Comparison of ENCODE assay signal across 9 mouse cellular contexts in the genomic region with DNA sequence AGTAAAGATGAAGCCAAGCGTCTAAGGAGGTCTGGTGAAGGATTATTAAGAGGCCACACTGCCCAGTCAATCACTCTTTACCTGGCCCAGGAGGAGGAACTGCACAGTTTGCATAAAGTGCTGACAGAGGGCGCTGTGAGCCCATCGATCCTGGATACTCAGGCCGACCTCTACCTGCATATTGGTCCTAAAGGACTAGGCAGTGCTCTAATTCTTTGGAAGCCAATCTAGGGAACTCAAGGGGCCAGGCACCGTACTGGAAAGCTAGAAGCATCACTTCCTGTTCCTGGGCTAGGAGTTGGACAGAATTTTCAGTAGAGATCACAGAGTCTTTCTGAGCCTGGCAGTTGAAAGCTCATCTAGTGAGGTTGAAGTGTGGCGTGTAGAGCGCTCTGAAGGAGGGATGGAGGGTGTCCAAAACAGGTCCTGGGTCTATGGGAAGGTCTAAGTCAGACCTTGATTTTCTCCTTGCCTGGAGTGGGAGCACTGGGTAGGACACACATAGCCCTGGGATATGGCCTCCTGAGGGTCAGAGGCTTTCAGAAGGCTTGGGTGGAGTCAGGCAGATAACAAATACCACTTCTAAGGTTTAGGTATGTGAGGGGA. TPM values are rescaled to one million over a fixed set of nuclear protein-coding genes. Genes with fewer than 3 reads are reported as not detected.
DNase-seq lines count a peak whose midpoint lies in the region; ATAC-seq and TF ChIP-seq lines count a peak whose summit lies in the region.
"Had no signal": no experiment of that assay in that cellular context is flagged by ENCODE, and none has a peak within 500 bp of the region (broad histone marks: within the 10 kb centered on the region; RNA-seq: fewer than 3 reads in every experiment).

No protein-coding gene starts in this region.

- H3K4me3 ChIP-seq in midbrain, embryonic 10.5 days: no peak overlapping the region
- no peak overlapping the region for H3K4me3 ChIP-seq in midbrain, embryonic 13.5 days (replicated peaks)
- H3K4me3 ChIP-seq in embryonic facial prominence, embryonic 10.5 days: no peak overlapping the region
- H3K4me3 ChIP-seq in lung, embryonic 14.5 days (ENCODE audit: low read depth, low read length): no peak overlapping the region
- H3K4me3 ChIP-seq in stomach, embryonic 16.5 days (replicated peaks; ENCODE audit: low read length): no peak overlapping the region
- H3K4me3 ChIP-seq in hindbrain, embryonic 11.5 days (ENCODE audit: low read depth, low read length): no peak overlapping the region
- H3K4me3 ChIP-seq: erythroblast, embryonic 14.5 days had no signal

- WGBS in midbrain, embryonic 10.5 days: 22% methylated on average over 7 of the region's 7 CpGs
- WGBS in midbrain, embryonic 13.5 days: 22% methylated on average over 7 of the region's 7 CpGs
- 18% methylated on average over 7 of the region's 7 CpGs for WGBS in embryonic facial prominence, embryonic 10.5 days
- 24% methylated on average over 7 of the region's 7 CpGs for WGBS in lung, embryonic 14.5 days
- WGBS in stomach, embryonic 16.5 days: 16% methylated on average over 7 of the region's 7 CpGs
- 25% methylated on average over 7 of the region's 7 CpGs for WGBS in hindbrain, embryonic 11.5 days

- peak; percentile 28 for DNase-seq in midbrain, embryonic 10.5 days (ENCODE audit: low spot score)
- DNase-seq in R1 (ENCODE audit: low read depth, low spot score): peak; percentile 70
- DNase-seq in embryonic facial prominence, embryonic 10.5 days (ENCODE audit: low spot score): peak; percentile 64
- peak; percentile 83 for DNase-seq in induced T-regulatory cell, adult 2 months (ENCODE audit: low read depth)
- DNase-seq in lung, embryonic 14.5 days: peak; percentile 78
- no peak for DNase-seq in hindbrain, embryonic 11.5 days (ENCODE audit: low spot score)

- no peak overlapping the region for H3K4me2 ChIP-seq in midbrain, embryonic 13.5 days (replicated peaks)
- peak overlapping the region; percentile 41; the same call in 1 of the 2 replicates for H3K4me2 ChIP-seq in lung, embryonic 14.5 days
- no peak overlapping the region for H3K4me2 ChIP-seq in stomach, embryonic 16.5 days (ENCODE audit: low read depth, low read length)
- H3K4me2 ChIP-seq in hindbrain, embryonic 11.5 days (replicated peaks; ENCODE audit: low read depth, low read length): no peak overlapping the region

- ATAC-seq in midbrain, embryonic 13.5 days: no peak
- ATAC-seq in lung, embryonic 14.5 days (ENCODE audit: insufficient read depth): no peak
- peak; percentile 5; the same call in 1 of the 2 replicates for ATAC-seq in stomach, embryonic 16.5 days (ENCODE audit: insufficient read depth, low FRiP score)
- no peak for ATAC-seq in hindbrain, embryonic 11.5 days (ENCODE audit: low FRiP score)

- no peaks in the 10 kb centered on the region for H3K9me3 ChIP-seq in midbrain, embryonic 10.5 days (replicated peaks)
- no peaks in the 10 kb centered on the region for H3K9me3 ChIP-seq in midbrain, embryonic 13.5 days
- no peaks in the 10 kb centered on the region for H3K9me3 ChIP-seq in embryonic facial prominence, embryonic 10.5 days
- no peaks in the 10 kb centered on the region for H3K9me3 ChIP-seq in lung, embryonic 14.5 days (ENCODE audit: low read depth, low read length)
- H3K9me3 ChIP-seq in stomach, embryonic 16.5 days (replicated peaks; ENCODE audit: control insufficient read depth, low read length): no peaks in the 10 kb centered on the region
- H3K9me3 ChIP-seq in hindbrain, embryonic 11.5 days (ENCODE audit: control insufficient read depth, low read length): no peaks in the 10 kb centered on the region

- no peak overlapping the region for H3K9ac ChIP-seq in midbrain, embryonic 13.5 days (replicated peaks)
- no peak overlapping the region for H3K9ac ChIP-seq in lung, embryonic 14.5 days
- no peak overlapping the region for H3K9ac ChIP-seq in stomach, embryonic 16.5 days (ENCODE audit: low read length)
- no peak overlapping the region for H3K9ac ChIP-seq in hindbrain, embryonic 11.5 days (ENCODE audit: low read depth, low read length)

- peak; percentile 75 for TF ChIP-seq CTCF in lung, embryonic 14.5 days (IDR thresholded peaks at IDR 0.05; ENCODE audit: low read depth)

- H3K27ac ChIP-seq in midbrain, embryonic 10.5 days (replicated peaks): peak overlapping the region; percentile 35; the same call in 1 of the 2 replicates
- no peak overlapping the region for H3K27ac ChIP-seq in midbrain, embryonic 13.5 days
- no peak overlapping the region; the same call in 1 of the 2 replicates for H3K27ac ChIP-seq in embryonic facial prominence, embryonic 10.5 days (replicated peaks)
- H3K27ac ChIP-seq in lung, embryonic 14.5 days (ENCODE audit: low read depth): 0 out of 2 replicates have a peak overlapping the region, but pooled peaks have one; percentile 7
- H3K27ac ChIP-seq in stomach, embryonic 16.5 days (ENCODE audit: low read length): no peak overlapping the region
- no peak overlapping the region for H3K27ac ChIP-seq in hindbrain, embryonic 11.5 days (ENCODE audit: low read depth, low read length)

- H3K36me3 ChIP-seq in midbrain, embryonic 10.5 days: peaks cover 24% of the 10 kb centered on the region
- H3K36me3 ChIP-seq in midbrain, embryonic 13.5 days: peaks cover 6% of the 10 kb centered on the region; the same call in 1 of the 2 replicates
- peaks cover 25% of the 10 kb centered on the region for H3K36me3 ChIP-seq in embryonic facial prominence, embryonic 10.5 days (replicated peaks)
- peaks cover 12% of the 10 kb centered on the region for H3K36me3 ChIP-seq in lung, embryonic 14.5 days (ENCODE audit: insufficient read depth)
- H3K36me3 ChIP-seq in stomach, embryonic 16.5 days (ENCODE audit: control insufficient read depth, insufficient read depth, low read length): peaks cover 3% of the 10 kb centered on the region; the same call in 1 of the 2 replicates
- no peaks in the 10 kb centered on the region for H3K36me3 ChIP-seq in hindbrain, embryonic 11.5 days (ENCODE audit: control insufficient read depth, insufficient read depth, low read length)

- H3K4me1 ChIP-seq in midbrain, embryonic 10.5 days: peaks cover 51% of the 10 kb centered on the region
- peaks cover 32% of the 10 kb centered on the region for H3K4me1 ChIP-seq in midbrain, embryonic 13.5 days (replicated peaks)
- peaks cover 49% of the 10 kb centered on the region for H3K4me1 ChIP-seq in embryonic facial prominence, embryonic 10.5 days
- H3K4me1 ChIP-seq in lung, embryonic 14.5 days (ENCODE audit: insufficient read depth): peaks cover 15% of the 10 kb centered on the region
- peaks cover 29% of the 10 kb centered on the region for H3K4me1 ChIP-seq in stomach, embryonic 16.5 days (ENCODE audit: control insufficient read depth, insufficient read depth, low read length)
- H3K4me1 ChIP-seq in hindbrain, embryonic 11.5 days (replicated peaks; ENCODE audit: control insufficient read depth, insufficient read depth, low read length): peaks cover 2% of the 10 kb centered on the region

- peaks cover 35% of the 10 kb centered on the region for H3K27me3 ChIP-seq in midbrain, embryonic 10.5 days (ENCODE audit: low read depth, poor library complexity, severe bottlenecking)
- 0 out of 2 replicates have a peak, but pooled peaks cover 3% of the 10 kb centered on the region for H3K27me3 ChIP-seq in midbrain, embryonic 13.5 days
- peaks cover 19% of the 10 kb centered on the region for H3K27me3 ChIP-seq in embryonic facial prominence, embryonic 10.5 days (replicated peaks; ENCODE audit: low read depth, poor library complexity, severe bottlenecking)
- H3K27me3 ChIP-seq in lung, embryonic 14.5 days (ENCODE audit: insufficient read depth, low read length): no peaks in the 10 kb centered on the region
- no peaks in the 10 kb centered on the region for H3K27me3 ChIP-seq in stomach, embryonic 16.5 days (ENCODE audit: control insufficient read depth, insufficient read depth, low read length)
- H3K27me3 ChIP-seq in hindbrain, embryonic 11.5 days (ENCODE audit: control insufficient read depth, insufficient read depth, low read length): no peaks in the 10 kb centered on the region

RNA-seq across cellular contexts. Expression of a gene that starts 4.4 kb away (rescaled TPM):
- polyA plus RNA-seq in midbrain, embryonic 10.5 days (2016; fragmentation: Nextera tagmentation; extraction: Ambion mirVana): 5.7 and 11.5 TPM in 2 replicates
- 58.6 and 59.4 TPM in 2 replicates for polyA plus RNA-seq in midbrain, embryonic 13.5 days (2015; fragmentation: Nextera tagmentation; extraction: Ambion mirVana)
- polyA plus RNA-seq in embryonic facial prominence, embryonic 10.5 days (2016; fragmentation: Nextera tagmentation; extraction: Ambion mirVana): 4.0 and 4.7 TPM in 2 replicates
- polyA plus RNA-seq in lung, embryonic 14.5 days (2014; fragmentation: Nextera tagmentation; extraction: Ambion mirVana): 5.7 and 6.3 TPM in 2 replicates
- 4.4 and 4.8 TPM in 2 replicates for polyA plus RNA-seq in stomach, embryonic 16.5 days (2015; fragmentation: Nextera tagmentation; extraction: Ambion mirVana)
- polyA plus RNA-seq in hindbrain, embryonic 11.5 days (2014; fragmentation: Nextera tagmentation; extraction: Ambion mirVana): 9.5 and 9.7 TPM in 2 replicates

RNA-seq across cellular contexts. Expression of a gene that starts 4.8 kb away (rescaled TPM):
- polyA plus RNA-seq in midbrain, embryonic 10.5 days (2016; fragmentation: Nextera tagmentation; extraction: Ambion mirVana): 268 and 282 TPM in 2 replicates
- 205 and 209 TPM in 2 replicates for polyA plus RNA-seq in midbrain, embryonic 13.5 days (2015; fragmentation: Nextera tagmentation; extraction: Ambion mirVana)
- 244 and 262 TPM in 2 replicates for polyA plus RNA-seq in embryonic facial prominence, embryonic 10.5 days (2016; fragmentation: Nextera tagmentation; extraction: Ambion mirVana)
- 293 and 312 TPM in 2 replicates for polyA plus RNA-seq in lung, embryonic 14.5 days (2014; fragmentation: Nextera tagmentation; extraction: Ambion mirVana)
- 318 and 325 TPM in 2 replicates for polyA plus RNA-seq in stomach, embryonic 16.5 days (2015; fragmentation: Nextera tagmentation; extraction: Ambion mirVana)
- polyA plus RNA-seq in hindbrain, embryonic 11.5 days (2014; fragmentation: Nextera tagmentation; extraction: Ambion mirVana): 276 and 289 TPM in 2 replicates

RNA-seq across cellular contexts. Expression of a gene that starts 8.6 kb away (rescaled TPM):
- 94.9 and 101 TPM in 2 replicates for polyA plus RNA-seq in midbrain, embryonic 10.5 days (2016; fragmentation: Nextera tagmentation; extraction: Ambion mirVana)
- polyA plus RNA-seq in midbrain, embryonic 13.5 days (2015; fragmentation: Nextera tagmentation; extraction: Ambion mirVana): 74.6 and 75.9 TPM in 2 replicates
- polyA plus RNA-seq in embryonic facial prominence, embryonic 10.5 days (2016; fragmentation: Nextera tagmentation; extraction: Ambion mirVana): 74.1 and 84.1 TPM in 2 replicates
- 118 and 119 TPM in 2 replicates for polyA plus RNA-seq in lung, embryonic 14.5 days (2014; fragmentation: Nextera tagmentation; extraction: Ambion mirVana)
- 119 and 131 TPM in 2 replicates for polyA plus RNA-seq in stomach, embryonic 16.5 days (2015; fragmentation: Nextera tagmentation; extraction: Ambion mirVana)
- polyA plus RNA-seq in hindbrain, embryonic 11.5 days (2014; fragmentation: Nextera tagmentation; extraction: Ambion mirVana): 75.7 and 82.9 TPM in 2 replicates

RNA-seq across cellular contexts. Expression of a gene that starts 19.8 kb away (rescaled TPM):
- polyA plus RNA-seq in midbrain, embryonic 10.5 days (2016; fragmentation: Nextera tagmentation; extraction: Ambion mirVana): 29.8 and 34.3 TPM in 2 replicates
- 31.8 and 37.5 TPM in 2 replicates for polyA plus RNA-seq in midbrain, embryonic 13.5 days (2015; fragmentation: Nextera tagmentation; extraction: Ambion mirVana)
- 27.2 and 34.2 TPM in 2 replicates for polyA plus RNA-seq in embryonic facial prominence, embryonic 10.5 days (2016; fragmentation: Nextera tagmentation; extraction: Ambion mirVana)
- 58.5 and 60.2 TPM in 2 replicates for polyA plus RNA-seq in lung, embryonic 14.5 days (2014; fragmentation: Nextera tagmentation; extraction: Ambion mirVana)
- 81.7 and 83.1 TPM in 2 replicates for polyA plus RNA-seq in stomach, embryonic 16.5 days (2015; fragmentation: Nextera tagmentation; extraction: Ambion mirVana)
- 35.9 and 37.5 TPM in 2 replicates for polyA plus RNA-seq in hindbrain, embryonic 11.5 days (2014; fragmentation: Nextera tagmentation; extraction: Ambion mirVana)

RNA-seq across cellular contexts. Expression of a gene that starts 21.7 kb away (rescaled TPM):
- polyA plus RNA-seq in midbrain, embryonic 10.5 days (2016; fragmentation: Nextera tagmentation; extraction: Ambion mirVana): 1.8 and 3.4 TPM in 2 replicates
- 3.2 and 3.4 TPM in 2 replicates for polyA plus RNA-seq in midbrain, embryonic 13.5 days (2015; fragmentation: Nextera tagmentation; extraction: Ambion mirVana)
- polyA plus RNA-seq in embryonic facial prominence, embryonic 10.5 days (2016; fragmentation: Nextera tagmentation; extraction: Ambion mirVana): 0.15 and 0.81 TPM in 2 replicates
- polyA plus RNA-seq in lung, embryonic 14.5 days (2014; fragmentation: Nextera tagmentation; extraction: Ambion mirVana): 43.0 and 50.4 TPM in 2 replicates
- polyA plus RNA-seq in stomach, embryonic 16.5 days (2015; fragmentation: Nextera tagmentation; extraction: Ambion mirVana): 112 and 164 TPM in 2 replicates
- polyA plus RNA-seq in hindbrain, embryonic 11.5 days (2014; fragmentation: Nextera tagmentation; extraction: Ambion mirVana): 1.4 and 2.1 TPM in 2 replicates
- polyA plus RNA-seq: erythroblast, embryonic 14.5 days had no signal

Comparison
In these comparisons a context has a peak if more than half of its experiments do, and no peak if none do; other contexts are left out.
1. H3K27ac ChIP-seq: peak in midbrain, embryonic 10.5 days (single experiment) and lung, embryonic 14.5 days (single experiment); none in midbrain, embryonic 13.5 days (single experiment), embryonic facial prominence, embryonic 10.5 days (single experiment), stomach, embryonic 16.5 days (single experiment) and hindbrain, embryonic 11.5 days (single experiment).